Mouse (Mus musculus) embryonic facial prominence, embryonic 11.5 days (tissue): ENCODE measurements around the gene Shisa2. TPM values are rescaled to one million over a fixed set of nuclear protein-coding genes. Genes with fewer than 3 reads are reported as not detected.

Experiments used
- polyA plus RNA-seq: library from polyadenylated mRNA; unstranded; fragments of >200 nt; fragmentation: Nextera tagmentation; extraction: Ambion mirVana; gene quantifications from 2 replicates; pipeline ENCODE4 v1.2.1, GENCODE M21; 2014

Shisa2 gene
- polyA plus RNA-seq, 1 experiment from 2014 or later = 35.4 TPM

Other genes starting within 250 kb of the Shisa2 start
- 0.60 and 1.2 TPM in 2 replicates for gene Phf11c, start 229.9 kb upstream of the Shisa2 start, polyA plus RNA-seq
- gene Setdb2, start 184.4 kb upstream of the Shisa2 start, polyA plus RNA-seq = 14.0 and 15.4 TPM in 2 replicates
- 54.4 and 61.8 TPM in 2 replicates for gene Cab39l, start 184.3 kb upstream of the Shisa2 start, polyA plus RNA-seq
- 29.7 and 32.0 TPM in 2 replicates for gene Cdadc1, start 27.3 kb upstream of the Shisa2 start, polyA plus RNA-seq